Mouse (Mus musculus): ENCODE results near the gene Izumo1r. TPM values are rescaled to one million over a fixed set of nuclear protein-coding genes. Genes with fewer than 3 reads are reported as not detected.
A peak's percentile ranks its signal among the peaks of the same experiment; 100 is the strongest.

The Izumo1r gene
- total and polyA plus RNA-seq, 2 experiments from 2014 or later: not detected

GRCm38 (mm10) chr9:14905956-14906355 lies 2.2 kb upstream of the Izumo1r start:
- ATAC-seq (no peak), DNase-seq (ENCODE audit: low spot score) (no peak)
- no peak overlapping the region for H3K27ac ChIP-seq
- H3K4me2 ChIP-seq (ENCODE audit: low read depth, low read length): no peak overlapping the region
- H3K9ac ChIP-seq (replicated peaks; ENCODE audit: low read length): no peak overlapping the region
- H3K4me1 ChIP-seq (ENCODE audit: insufficient read depth, low read length): peaks cover 7% of the 10 kb centered on the region; the same call in 1 of the 2 replicates
- H3K4me3 ChIP-seq (ENCODE audit: low read length): no peak overlapping the region
- no peaks in the 10 kb centered on the region for H3K27me3 ChIP-seq (ENCODE audit: insufficient read depth, low read length)
- no peak for TF ChIP-seq CTCF (IDR thresholded peaks at IDR 0.05; ENCODE audit: low read depth)
- no peaks in the 10 kb centered on the region for H3K36me3 ChIP-seq (ENCODE audit: insufficient read depth, low read length)
- H3K9me3 ChIP-seq (ENCODE audit: low read length): no peaks in the 10 kb centered on the region
- 73% methylated on average over 3 of the region's 3 CpGs for WGBS

- no peak for TF ChIP-seq CTCF (IDR thresholded peaks at IDR 0.05; ENCODE audit: low read depth)
These were observed 1.2 kb upstream of the Izumo1r start for GRCm38 (mm10) chr9:14904741-14905475.

GRCm38 (mm10) chr9:14903006-14903405 lies 743 bp downstream of the Izumo1r start:
- Histone ChIP-seq H3K9me3 (ENCODE audit: low read length) (no peaks in the 10 kb centered on the region), H3K36me3 (ENCODE audit: insufficient read depth, low read length) (no peaks in the 10 kb centered on the region), H3K9ac (replicated peaks; ENCODE audit: low read length) (no peak overlapping the region), H3K4me3 (ENCODE audit: low read length) (no peak overlapping the region), H3K27me3 (ENCODE audit: insufficient read depth, low read length) (no peaks in the 10 kb centered on the region), H3K27ac (no peak overlapping the region), H3K4me2 (ENCODE audit: low read depth, low read length) (no peak overlapping the region), H3K4me1 (ENCODE audit: insufficient read depth, low read length) (peaks cover 7% of the 10 kb centered on the region; the same call in 1 of the 2 replicates)
- ATAC-seq (no peak), DNase-seq (ENCODE audit: low spot score) (no peak)
- 89% methylated on average over 3 of the region's 3 CpGs for WGBS
- TF ChIP-seq CTCF (IDR thresholded peaks at IDR 0.05; ENCODE audit: low read depth): no peak

More at GRCm38 (mm10) chr9:14904741-14905475, 1.2 kb upstream of the Izumo1r start:
- no peak overlapping the region for H3K27ac ChIP-seq
- no peaks in the 10 kb centered on the region for H3K27me3 ChIP-seq (ENCODE audit: insufficient read depth, low read length)
- DNase-seq (ENCODE audit: low spot score): peak; percentile 21
- H3K9me3 ChIP-seq (ENCODE audit: low read length): no peaks in the 10 kb centered on the region
- H3K4me1 ChIP-seq (ENCODE audit: insufficient read depth, low read length): peaks cover 7% of the 10 kb centered on the region; the same call in 1 of the 2 replicates
- no peak overlapping the region for H3K4me2 ChIP-seq (ENCODE audit: low read depth, low read length)
- H3K4me3 ChIP-seq (ENCODE audit: low read length): no peak overlapping the region
- peak; percentile 43 for ATAC-seq
- H3K9ac ChIP-seq (replicated peaks; ENCODE audit: low read length): no peak overlapping the region
- H3K36me3 ChIP-seq (ENCODE audit: insufficient read depth, low read length): no peaks in the 10 kb centered on the region
- WGBS: 53% methylated on average over 9 of the region's 9 CpGs

- H3K4me2 ChIP-seq (ENCODE audit: low read depth, low read length): no peak overlapping the region
- H3K27me3 ChIP-seq (ENCODE audit: insufficient read depth, low read length): no peaks in the 10 kb centered on the region
- ATAC-seq: no peak
- no peak for DNase-seq (ENCODE audit: low spot score)
- H3K27ac ChIP-seq: no peak overlapping the region
- H3K4me1 ChIP-seq (ENCODE audit: insufficient read depth, low read length): peaks cover 7% of the 10 kb centered on the region; the same call in 1 of the 2 replicates
- no peaks in the 10 kb centered on the region for H3K9me3 ChIP-seq (ENCODE audit: low read length)
- TF ChIP-seq CTCF (IDR thresholded peaks at IDR 0.05; ENCODE audit: low read depth): no peak
- WGBS: 94% methylated on average over 2 of the region's 2 CpGs
- H3K9ac ChIP-seq (replicated peaks; ENCODE audit: low read length): no peak overlapping the region
- H3K36me3 ChIP-seq (ENCODE audit: insufficient read depth, low read length): no peaks in the 10 kb centered on the region
- no peak overlapping the region for H3K4me3 ChIP-seq (ENCODE audit: low read length)
These were observed 1.3 kb downstream of the Izumo1r start for GRCm38 (mm10) chr9:14902416-14902815.

- DNase-seq (ENCODE audit: low spot score) (no peak), ATAC-seq (no peak)
- no peak for TF ChIP-seq CTCF (IDR thresholded peaks at IDR 0.05; ENCODE audit: low read depth)
- H3K27ac ChIP-seq: no peak overlapping the region
- no peak overlapping the region for H3K4me3 ChIP-seq (ENCODE audit: low read length)
- no peak overlapping the region for H3K9ac ChIP-seq (replicated peaks; ENCODE audit: low read length)
- no peaks in the 10 kb centered on the region for H3K27me3 ChIP-seq (ENCODE audit: insufficient read depth, low read length)
- no peaks in the 10 kb centered on the region for H3K36me3 ChIP-seq (ENCODE audit: insufficient read depth, low read length)
- no peak overlapping the region for H3K4me2 ChIP-seq (ENCODE audit: low read depth, low read length)
- WGBS: 75% methylated on average over 7 of the region's 7 CpGs
- peaks cover 7% of the 10 kb centered on the region; the same call in 1 of the 2 replicates for H3K4me1 ChIP-seq (ENCODE audit: insufficient read depth, low read length)
- no peaks in the 10 kb centered on the region for H3K9me3 ChIP-seq (ENCODE audit: low read length)
These were observed 2.0 kb downstream of the Izumo1r start for GRCm38 (mm10) chr9:14901757-14902156.

- no peak for ATAC-seq
- no peak overlapping the region for H3K4me3 ChIP-seq (ENCODE audit: low read length)
- no peak overlapping the region for H3K9ac ChIP-seq (replicated peaks; ENCODE audit: low read length)
- no peak for TF ChIP-seq CTCF (IDR thresholded peaks at IDR 0.05; ENCODE audit: low read depth)
- no peak for DNase-seq (ENCODE audit: low spot score)
- H3K36me3 ChIP-seq (ENCODE audit: insufficient read depth, low read length): no peaks in the 10 kb centered on the region
- no peak overlapping the region for H3K27ac ChIP-seq
- no peaks in the 10 kb centered on the region for H3K4me1 ChIP-seq (ENCODE audit: insufficient read depth, low read length)
- no peaks in the 10 kb centered on the region for H3K27me3 ChIP-seq (ENCODE audit: insufficient read depth, low read length)
- WGBS: 61% methylated on average over 3 of the region's 3 CpGs
- no peak overlapping the region for H3K4me2 ChIP-seq (ENCODE audit: low read depth, low read length)
- H3K9me3 ChIP-seq (ENCODE audit: low read length): no peaks in the 10 kb centered on the region
These were observed 6.6 kb downstream of the Izumo1r start for GRCm38 (mm10) chr9:14897102-14897501.

- Histone ChIP-seq H3K9me3 (ENCODE audit: low read length) (no peaks in the 10 kb centered on the region), H3K36me3 (ENCODE audit: insufficient read depth, low read length) (no peaks in the 10 kb centered on the region), H3K4me1 (ENCODE audit: insufficient read depth, low read length) (no peaks in the 10 kb centered on the region), H3K27me3 (ENCODE audit: insufficient read depth, low read length) (no peaks in the 10 kb centered on the region), H3K4me3 (ENCODE audit: low read length) (no peak overlapping the region), H3K4me2 (ENCODE audit: low read depth, low read length) (no peak overlapping the region), H3K9ac (replicated peaks; ENCODE audit: low read length) (no peak overlapping the region), H3K27ac (no peak overlapping the region)
- no peak for TF ChIP-seq CTCF (IDR thresholded peaks at IDR 0.05; ENCODE audit: low read depth)
- DNase-seq (ENCODE audit: low spot score): peak; percentile 43
- no peak for ATAC-seq
- 50% methylated on average over 7 of the region's 7 CpGs for WGBS
These were observed 8.4 kb downstream of the Izumo1r start for GRCm38 (mm10) chr9:14895237-14895835.

All from hindbrain, postnatal 0 days (tissue).